Mouse (Mus musculus): Measurements from ENCODE around the gene Gm21117.
"Not testable (repeated sequence)": the region's sequence is repeated elsewhere in the genome, so short reads cannot be mapped to it uniquely, and the experiment has no call there.

Gm21117 gene

DNA sequence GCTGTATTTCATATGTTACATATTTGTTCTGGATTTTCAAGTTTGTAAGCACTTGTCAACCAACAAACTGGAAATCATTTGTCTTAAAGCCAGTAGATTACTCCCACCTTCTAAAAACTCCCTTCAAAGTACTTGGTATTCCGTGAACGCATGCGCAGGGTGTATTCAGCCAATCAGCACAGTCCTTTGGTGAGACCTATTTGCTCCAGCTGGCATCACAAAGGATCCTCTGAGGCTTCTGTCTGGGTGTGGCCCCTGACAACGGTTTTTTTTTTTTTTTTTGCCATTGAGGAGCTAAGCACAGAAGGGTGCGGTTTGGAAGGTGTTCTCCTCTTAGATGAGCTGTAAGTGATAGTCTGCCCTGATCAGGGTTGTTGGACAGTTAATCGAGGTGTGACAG is at the start of gene Gm21117:
Gm21117 (plus strand) TSS at position 301 of the 400 bp plus-strand sequence.
- not testable (repeated sequence) for DNase-seq

Measured in spleen, adult 18-20 months (tissue).